Mouse (Mus musculus) gastrocnemius, adult 2 months (tissue): Measurements from ENCODE around the gene Mif. TPM values are rescaled to one million over a fixed set of nuclear protein-coding genes. Genes with fewer than 3 reads are reported as not detected.
"Not testable (repeated sequence)": the region's sequence is repeated elsewhere in the genome, so short reads cannot be mapped to it uniquely, and the experiment has no call there.

ENCODE experiments used
- DNase-seq: peaks from one replicate; pipeline ENCODE4 v3.0.0; 2022
- H3K27ac ChIP-seq: fragments of 200-600 bp; 2 replicates; pipeline ENCODE4 v1.8.1; 2022; ENCODE audit warnings: mild to moderate bottlenecking
- H3K4me3 ChIP-seq: fragments of 200-600 bp; 2 replicates; pipeline ENCODE4 v1.8.1; 2022; ENCODE audit warnings: mild to moderate bottlenecking, moderate library complexity
- CTCF ChIP-seq: fragments of 200-600 bp; IDR thresholded peaks from 2 replicates; pipeline ENCODE4 v1.8.1; 2022; ENCODE audit warnings: antibody characterized with exemption, mild to moderate bottlenecking, moderate library complexity
- intact Hi-C: fragments of 180-260 bp; cut with DNase I; formaldehyde crosslinking; loops from one replicate; pipeline ENCODE4 v1.15.1; 2025
- total RNA-seq, 2 experiments: library from RNA; stranded (reverse); gene quantifications; 2 replicates each; pipeline ENCODE4 v1.2.3; 2021

Mif gene
- total RNA-seq, 2 experiments from 2014 or later = 147 to 168 TPM

GRCm38 (mm10) chr10:75845306-75845930 lies 14.6 kb downstream of the Mif start:
- intact Hi-C loops = no loop called here
- Histone ChIP-seq H3K4me3 (no peak overlapping the region), H3K27ac (peak overlapping the region; percentile 61)
- no peak for DNase-seq
- TF ChIP-seq CTCF = no peak

GRCm38 (mm10) chr10:75844800-75845199 lies 15.2 kb downstream of the Mif start:
- H3K4me3 ChIP-seq = no peak overlapping the region
- intact Hi-C loops = no loop called here
- DNase-seq = no peak
- H3K27ac ChIP-seq = peak overlapping the region; percentile 82
- TF ChIP-seq CTCF = peak; percentile 18; the same call in 1 of the 2 replicates

- intact Hi-C loops, H3K27ac ChIP-seq, DNase-seq: not testable (repeated sequence)
Observed at GRCm38 (mm10) chr10:75843898-75844297, 16.1 kb downstream of the Mif start.

GRCm38 (mm10) chr10:75839092-75839491 lies 20.9 kb downstream of the Mif start:
- no peak for TF ChIP-seq CTCF
- intact Hi-C loops = no loop called here
- DNase-seq = no peak
- Histone ChIP-seq H3K27ac (no peak overlapping the region), H3K4me3 (no peak overlapping the region)

More at GRCm38 (mm10) chr10:75843898-75844297, 16.1 kb downstream of the Mif start:
- not testable (repeated sequence) for H3K4me3 ChIP-seq

GRCm38 (mm10) chr10:75837248-75837759 lies 22.7 kb downstream of the Mif start, which contains the start of gene Gstt2:
Gene Gstt2, minus strand, starts transcription at chr10:75837424.
- peak; percentile 43 for TF ChIP-seq CTCF
- Histone ChIP-seq H3K4me3 (peak within 1 kb of the TSS; percentile 81), H3K27ac (peak within 1 kb of the TSS; percentile 89)
- intact Hi-C loops = no loop called here
- DNase-seq = peak; percentile 92

GRCm38 (mm10) chr10:75835761-75836531 lies 24.1 kb downstream of the Mif start:
- intact Hi-C loops = no loop called here
- no peak for TF ChIP-seq CTCF
- H3K27ac ChIP-seq = peak overlapping the region; percentile 89
- no peak for DNase-seq
- H3K4me3 ChIP-seq = peak overlapping the region; percentile 80

GRCm38 (mm10) chr10:75835307-75835706 lies 24.7 kb downstream of the Mif start:
- TF ChIP-seq CTCF = no peak
- H3K4me3 ChIP-seq = peak overlapping the region; percentile 80
- intact Hi-C loops = no loop called here
- H3K27ac ChIP-seq = peak overlapping the region; percentile 89
- peak; percentile 61 for DNase-seq

GRCm38 (mm10) chr10:75834721-75835120 lies 25.3 kb downstream of the Mif start:
- Histone ChIP-seq H3K4me3 (peak overlapping the region; percentile 80), H3K27ac (peak overlapping the region; percentile 89)
- DNase-seq = no peak
- no peak for TF ChIP-seq CTCF
- intact Hi-C loops = no loop called here

- intact Hi-C loops = no loop called here
- no peak for TF ChIP-seq CTCF
- Histone ChIP-seq H3K4me3 (peak overlapping the region; percentile 80), H3K27ac (peak overlapping the region; percentile 89)
- DNase-seq = peak; percentile 83
Observed at GRCm38 (mm10) chr10:75834250-75834649, 25.8 kb downstream of the Mif start.

GRCm38 (mm10) chr10:75833456-75834080 lies 26.5 kb downstream of the Mif start:
- Histone ChIP-seq H3K4me3 (peak overlapping the region; percentile 80), H3K27ac (peak overlapping the region; percentile 89)
- intact Hi-C loops = loop anchor here (2.0 kb wide), 1 partner anchor 61 kb away; the partner anchor contains the start of gene Ddt
- TF ChIP-seq CTCF = no peak
- DNase-seq = peak; percentile 39

- intact Hi-C loops = loop anchor here (1.0 to 2.0 kb wide), 2 partner anchors 60 to 87 kb away; partner anchors contain the start of gene Ddt
Observed at GRCm38 (mm10) chr10:75832272-75832895, 27.7 kb downstream of the Mif start.

GRCm38 (mm10) chr10:75830275-75830670 lies 29.8 kb downstream of the Mif start:
- intact Hi-C loops = no loop called here
- Histone ChIP-seq H3K4me3 (no peak overlapping the region), H3K27ac (peak overlapping the region; percentile 28; the same call in 1 of the 2 replicates)
- no peak for DNase-seq
- no peak for TF ChIP-seq CTCF

More at GRCm38 (mm10) chr10:75832272-75832895, 27.7 kb downstream of the Mif start:
- H3K4me3 ChIP-seq = no peak overlapping the region
- peak; percentile 90 for TF ChIP-seq CTCF
- peak overlapping the region; percentile 89; the same call in 1 of the 2 replicates for H3K27ac ChIP-seq
- DNase-seq = peak; percentile 83
